Mouse (Mus musculus) intestine, postnatal 0 days (tissue): Measurements from ENCODE around the gene Bloc1s4. TPM values are rescaled to one million over a fixed set of nuclear protein-coding genes. Genes with fewer than 3 reads are reported as not detected.

Experiments used
- ATAC-seq: fragments of 200-750 bp; cut with Nextera tagmentation; 2 replicates; pipeline ENCODE4 v1.8.0; 2017; ENCODE audit warnings: mild to moderate bottlenecking, moderate TSS enrichment, moderate library complexity
- H3K27ac ChIP-seq: fragments of 300-500 bp; sonication (generic); 2 replicates; pipeline ENCODE4 v1.5.1; 2014; ENCODE audit warnings: mild to moderate bottlenecking, low read depth, low read length, moderate library complexity
- H3K27me3 ChIP-seq: fragments of 300-500 bp; sonication (generic); replicated peaks from 2 replicates; pipeline ENCODE4 v1.6.1; 2014; ENCODE audit warnings: low read length, mixed read lengths; ENCODE audit not compliant: control insufficient read depth, insufficient read depth
- H3K36me3 ChIP-seq: fragments of 300-500 bp; sonication (generic); 2 replicates; pipeline ENCODE4 v1.6.1; 2014; ENCODE audit warnings: mild to moderate bottlenecking, moderate library complexity; ENCODE audit not compliant: control insufficient read depth, insufficient read depth
- H3K4me1 ChIP-seq: fragments of 300-500 bp; sonication (generic); replicated peaks from 2 replicates; pipeline ENCODE4 v1.6.1; 2014; ENCODE audit warnings: antibody characterized with exemption, low read length, mixed read lengths; ENCODE audit not compliant: control insufficient read depth, insufficient read depth
- H3K4me2 ChIP-seq: fragments of 300-500 bp; sonication (generic); replicated peaks from 2 replicates; pipeline ENCODE4 v1.6.1; 2014; ENCODE audit warnings: low read depth, mild to moderate bottlenecking, moderate library complexity
- H3K4me3 ChIP-seq: fragments of 300-500 bp; sonication (generic); 2 replicates; pipeline ENCODE4 v1.5.1; 2014; ENCODE audit warnings: low read depth, low read length
- H3K9ac ChIP-seq: fragments of 300-500 bp; sonication (generic); 2 replicates; pipeline ENCODE4 v1.6.1; 2014; ENCODE audit warnings: mild to moderate bottlenecking, low read depth, low read length
- H3K9me3 ChIP-seq: fragments of 300-500 bp; sonication (generic); 2 replicates; pipeline ENCODE4 v1.6.1; 2016; ENCODE audit warnings: mixed run types; ENCODE audit not compliant: control insufficient read depth
- CTCF ChIP-seq: sonication (generic); IDR thresholded peaks from 2 replicates; pipeline ENCODE4 v1.5.1; 2016; ENCODE audit warnings: low read depth, mild to moderate bottlenecking, control low read depth, antibody characterized with exemption, moderate library complexity
- WGBS: fragments of 180-500 bp; shearing (Covaris S2); extraction: QIAGEN DNeasy Blood & Tissue Kit; methylation state at CpG from one replicate; pipeline ENCODE4 v1.1.7; 2014; 5-methylcytosine and 5-hydroxymethylcytosine counted together
- polyA plus RNA-seq: library from polyadenylated mRNA; unstranded; fragments of >200 nt; fragmentation: Nextera tagmentation; extraction: Ambion mirVana; gene quantifications from 2 replicates; pipeline ENCODE4 v1.2.1, GENCODE M21; 2015

The Bloc1s4 gene
- polyA plus RNA-seq, 1 experiment from 2014 or later = 22.5 TPM

DNA sequence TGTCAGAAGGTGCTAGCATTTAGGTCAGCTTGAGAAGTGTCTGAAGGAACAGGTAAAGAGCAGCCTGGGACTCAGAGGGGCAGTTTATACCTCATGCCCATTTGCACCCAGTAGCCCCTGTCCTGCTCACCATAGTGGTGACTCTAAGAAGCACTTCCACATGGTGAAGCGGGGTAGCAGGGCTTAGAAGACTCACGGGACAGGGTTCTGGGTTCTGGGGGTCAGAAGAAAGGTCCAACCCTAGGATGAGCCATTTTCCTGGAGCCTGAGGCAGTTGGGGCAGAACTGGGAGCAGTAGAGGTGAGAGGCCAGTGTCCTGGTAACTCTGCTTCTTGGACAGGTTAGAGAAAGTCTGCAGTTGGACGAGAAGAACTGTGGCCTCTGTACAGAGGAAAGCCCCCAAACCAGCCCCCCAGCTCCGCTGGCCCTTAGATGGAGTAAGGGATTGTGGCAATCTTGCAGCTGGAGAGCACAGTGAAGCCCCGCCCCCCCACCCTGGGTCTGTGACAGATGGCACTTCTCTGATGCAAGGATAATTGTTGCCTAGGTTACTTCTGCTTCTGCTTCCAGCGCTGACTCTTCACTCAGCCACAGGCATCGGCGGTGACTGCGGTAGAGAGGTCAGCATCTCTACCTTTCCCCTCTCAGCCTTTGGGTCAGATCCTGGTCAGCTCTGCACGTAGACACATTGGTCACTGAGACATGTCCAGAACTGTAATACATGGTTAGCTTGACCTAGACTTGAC lies 18.7 kb upstream of the Bloc1s4 start:
- H3K27me3 ChIP-seq = no peaks in the 10 kb centered on the region
- no peak overlapping the region for H3K4me2 ChIP-seq
- no peak for TF ChIP-seq CTCF
- H3K9ac ChIP-seq = no peak overlapping the region
- no peaks in the 10 kb centered on the region for H3K36me3 ChIP-seq
- WGBS = 49% methylated on average over 10 of the region's 10 CpGs
- no peaks in the 10 kb centered on the region for H3K4me1 ChIP-seq
- no peaks in the 10 kb centered on the region for H3K9me3 ChIP-seq
- no peak for ATAC-seq
- no peak overlapping the region for H3K27ac ChIP-seq
- H3K4me3 ChIP-seq = no peak overlapping the region

DNA sequence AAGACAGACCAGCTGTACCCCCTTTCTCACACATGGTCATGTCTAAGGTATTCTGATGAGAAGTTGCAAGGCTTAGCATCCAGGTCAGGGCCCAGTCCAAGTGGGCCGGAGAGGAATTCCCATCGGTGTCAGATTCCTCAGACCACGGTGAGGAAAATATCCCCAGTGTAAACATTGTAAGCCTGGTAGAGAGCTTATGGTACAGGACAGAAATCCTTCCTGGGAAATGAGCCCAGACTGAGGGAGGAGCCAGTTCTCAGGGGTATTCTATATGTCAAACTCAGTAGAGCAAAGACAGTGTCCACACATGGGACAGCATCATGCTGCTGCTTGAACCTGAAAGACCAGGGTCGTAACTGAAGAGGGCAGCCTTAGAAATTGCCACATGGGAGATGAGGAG lies 11.4 kb upstream of the Bloc1s4 start:
- H3K4me3 ChIP-seq = no peak overlapping the region
- H3K9ac ChIP-seq = no peak overlapping the region
- 32% methylated on average over 4 of the region's 4 CpGs for WGBS
- no peaks in the 10 kb centered on the region for H3K9me3 ChIP-seq
- no peaks in the 10 kb centered on the region for H3K27me3 ChIP-seq
- no peak for TF ChIP-seq CTCF
- H3K27ac ChIP-seq = no peak overlapping the region
- H3K4me2 ChIP-seq = no peak overlapping the region
- ATAC-seq = no peak
- no peaks in the 10 kb centered on the region for H3K4me1 ChIP-seq
- no peaks in the 10 kb centered on the region for H3K36me3 ChIP-seq

DNA sequence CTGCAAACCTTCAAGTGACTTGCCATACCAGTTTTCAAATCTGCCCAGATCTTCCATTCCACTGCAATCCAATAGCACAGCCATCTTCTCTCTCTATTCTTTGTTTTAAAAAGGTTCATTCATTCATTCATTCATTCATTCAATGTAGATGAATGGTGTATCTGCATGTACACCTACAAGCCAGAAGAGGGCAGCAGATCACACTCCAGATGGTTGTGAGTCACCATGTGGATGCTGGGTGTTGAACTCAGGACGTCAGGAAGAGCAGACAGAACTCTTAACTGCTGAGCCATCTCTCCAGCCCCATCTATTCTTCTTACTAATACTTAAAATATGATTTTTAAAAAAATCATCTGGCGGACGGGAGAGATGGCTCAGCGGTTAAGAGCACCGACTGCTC lies 8.6 kb upstream of the Bloc1s4 start:
- H3K27me3 ChIP-seq = no peaks in the 10 kb centered on the region
- no peak overlapping the region for H3K9ac ChIP-seq
- TF ChIP-seq CTCF = peak; percentile 75
- no peak overlapping the region for H3K4me2 ChIP-seq
- H3K9me3 ChIP-seq = no peaks in the 10 kb centered on the region
- H3K36me3 ChIP-seq = no peaks in the 10 kb centered on the region
- H3K4me1 ChIP-seq = no peaks in the 10 kb centered on the region
- WGBS = 67% methylated on average over 5 of the region's 5 CpGs
- no peak overlapping the region for H3K4me3 ChIP-seq
- H3K27ac ChIP-seq = no peak overlapping the region
- no peak for ATAC-seq

DNA sequence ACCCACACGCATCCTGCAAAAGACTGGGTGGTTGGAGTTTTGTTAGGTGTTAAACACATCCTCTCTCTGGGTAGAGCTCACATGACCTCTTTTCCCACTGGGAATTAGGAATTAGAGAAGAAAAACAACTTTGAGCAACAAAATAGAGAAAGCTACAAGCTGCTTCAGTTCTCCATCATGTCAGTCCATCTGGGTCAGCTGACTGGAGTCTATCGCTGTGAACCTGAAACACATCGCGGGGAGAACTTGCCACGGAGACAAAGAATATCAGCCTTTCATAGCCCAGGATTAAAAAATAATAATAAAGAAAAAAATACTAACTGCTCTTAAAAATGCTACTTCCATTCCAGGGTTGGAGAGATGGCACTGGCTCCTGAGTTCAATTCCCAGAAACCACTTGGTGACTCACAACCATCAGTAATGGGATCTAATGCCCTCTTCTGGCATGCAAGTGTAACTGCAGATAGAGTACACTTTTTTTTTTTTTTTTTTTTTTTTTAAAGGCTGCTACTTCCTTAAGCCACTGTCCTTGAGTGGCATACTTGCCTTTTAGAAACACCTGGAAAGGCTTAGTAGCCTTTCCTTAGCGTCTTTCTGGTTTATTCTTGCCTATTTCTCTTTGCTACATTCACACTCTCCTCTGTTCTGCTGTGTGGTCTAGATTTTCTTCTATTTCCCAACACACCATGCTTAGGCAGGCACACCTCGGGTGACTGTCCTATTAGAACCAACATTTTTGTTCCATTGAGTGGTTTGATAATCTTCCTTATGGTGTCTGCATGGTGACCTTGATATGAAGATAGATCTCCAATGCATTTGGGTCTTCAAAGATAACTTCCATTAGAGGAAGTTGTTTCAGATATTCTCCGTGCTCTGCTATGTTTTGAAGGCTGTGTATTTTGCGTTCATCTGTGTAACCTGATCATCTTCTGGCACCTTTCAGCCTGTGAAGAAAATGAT lies 1.9 kb upstream of the Bloc1s4 start:
- ATAC-seq = no peak
- 75% methylated on average over 9 of the region's 9 CpGs for WGBS

DNA sequence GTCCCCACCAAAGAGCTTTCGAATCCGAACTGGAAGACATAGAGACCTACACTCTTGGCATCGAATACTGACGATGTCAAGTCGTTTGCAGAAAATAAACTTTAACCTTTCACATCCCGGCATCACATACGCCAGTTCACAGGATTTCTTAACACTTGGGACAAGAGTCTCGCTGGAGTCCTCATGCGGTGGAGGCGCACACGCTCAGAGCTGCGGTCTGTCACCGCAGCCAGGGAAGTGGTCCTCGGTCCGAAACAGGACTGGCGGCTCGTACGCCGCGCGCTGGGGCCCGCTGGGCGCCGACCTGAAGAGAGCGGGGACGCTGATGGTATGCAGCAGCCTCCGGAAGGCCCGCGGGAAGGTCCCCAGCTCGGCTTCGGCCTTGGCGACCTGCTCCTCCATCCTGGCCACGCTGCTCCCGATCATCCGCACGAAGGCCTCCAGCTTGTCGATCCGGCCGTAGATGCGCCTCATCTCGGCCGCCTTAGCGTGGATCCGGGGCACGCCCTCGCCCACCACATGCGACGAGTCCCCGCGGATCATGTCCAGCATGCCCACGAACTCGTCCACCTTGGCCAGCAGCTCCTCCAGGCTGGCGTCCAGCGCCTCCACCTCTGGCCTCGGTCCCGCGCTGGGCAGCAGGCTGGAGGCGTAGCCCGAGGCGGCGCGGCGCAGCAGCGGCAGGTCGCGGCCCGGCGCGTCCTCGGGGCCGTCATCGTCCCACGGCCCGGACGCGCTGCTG lies 485 bp downstream of the Bloc1s4 start:
- ATAC-seq = peak; percentile 66
- WGBS = 1% methylated on average over 64 of the region's 76 CpGs

More for the DNA sequence above, 1.9 kb upstream of the Bloc1s4 start:
- Histone ChIP-seq H3K27me3 (no peaks in the 10 kb centered on the region), H3K9me3 (no peaks in the 10 kb centered on the region), H3K27ac (no peak overlapping the region), H3K36me3 (no peaks in the 10 kb centered on the region), H3K4me2 (no peak overlapping the region), H3K9ac (no peak overlapping the region), H3K4me1 (0 out of 2 replicates have a peak, but pooled peaks cover 3% of the 10 kb centered on the region), H3K4me3 (no peak overlapping the region)
- peak; percentile 64 for TF ChIP-seq CTCF

More for the DNA sequence above, 485 bp downstream of the Bloc1s4 start:
- Histone ChIP-seq H3K4me3 (peak overlapping the region; percentile 99), H3K4me1 (0 out of 2 replicates have a peak, but pooled peaks cover 3% of the 10 kb centered on the region), H3K4me2 (peak overlapping the region; percentile 99), H3K9ac (peak overlapping the region; percentile 87), H3K27me3 (no peaks in the 10 kb centered on the region), H3K9me3 (no peaks in the 10 kb centered on the region), H3K27ac (peak overlapping the region; percentile 46; the same call in 1 of the 2 replicates), H3K36me3 (no peaks in the 10 kb centered on the region)
- TF ChIP-seq CTCF = no peak
